Mouse (Mus musculus): ENCODE data around the gene Lrriq4. TPM values are rescaled to one million over a fixed set of nuclear protein-coding genes. Genes with fewer than 3 reads are reported as not detected.
"Not testable (repeated sequence)": the region's sequence is repeated elsewhere in the genome, so short reads cannot be mapped to it uniquely, and the experiment has no call there.

Gene Lrriq4
- total and polyA plus RNA-seq, 3 experiments, result not detected

DNA sequence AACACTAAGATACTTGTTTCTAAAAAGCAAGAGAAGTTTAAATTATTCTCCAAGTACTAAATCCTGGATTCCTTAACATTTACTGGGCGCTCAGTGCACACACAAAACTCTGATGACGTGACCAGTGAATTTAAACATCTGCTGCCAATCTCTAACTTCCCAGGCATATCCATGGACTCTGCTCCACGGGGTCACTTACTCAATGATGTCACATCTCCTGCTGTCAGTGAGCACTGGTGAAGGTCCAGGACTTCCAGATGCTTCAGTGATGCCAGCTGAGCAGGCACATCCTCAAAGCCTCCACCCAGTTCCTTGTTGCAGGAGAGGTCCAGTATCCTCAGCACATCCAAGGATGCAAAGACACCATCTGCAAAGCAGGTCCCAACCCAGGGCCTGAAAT lies 42.9 kb downstream of the Lrriq4 start:
- no peak for DNase-seq

GRCm38 (mm10) chr3:30690976-30691375 lies 46.7 kb downstream of the Lrriq4 start:
- intact Hi-C loops (cut with DNase I), result loop anchor here (10.0 kb wide), 1 partner anchor 164 kb away; the partner anchor contains the start of gene Gpr160
- DNase-seq, result no peak
- WGBS, result 35% methylated on average over 7 of the region's 7 CpGs
- H3K36me3 ChIP-seq (ENCODE audit: control insufficient read depth, insufficient read depth, low read length), result no peaks in the 10 kb centered on the region
- H3K79me2 ChIP-seq (replicated peaks; ENCODE audit: control insufficient read depth, insufficient read depth, low read length), result no peaks in the 10 kb centered on the region
- no peak for TF ChIP-seq CTCF (IDR thresholded peaks at IDR 0.05)
- no peak for TF ChIP-seq POLR2A (IDR thresholded peaks at IDR 0.05; ENCODE audit: insufficient read depth, low read depth, low read length)
- TF ChIP-seq EP300 (IDR thresholded peaks at IDR 0.05; ENCODE audit: insufficient read depth, low read depth, low read length), result no peak
- H3K4me1 ChIP-seq (ENCODE audit: control insufficient read depth, insufficient read depth, low read length), result no peaks in the 10 kb centered on the region
- no peak overlapping the region for H3K4me3 ChIP-seq
- no peak overlapping the region for H3K27ac ChIP-seq
- no peak overlapping the region for H3K9ac ChIP-seq (ENCODE audit: low read depth, low read length)
- H3K27me3 ChIP-seq (ENCODE audit: control insufficient read depth, insufficient read depth, low read length), result no peaks in the 10 kb centered on the region

More for the DNA sequence above, 42.9 kb downstream of the Lrriq4 start:
- intact Hi-C loops (cut with DNase I), result no loop called here
- Histone ChIP-seq H3K27ac (no peak overlapping the region), H3K36me3 (ENCODE audit: control insufficient read depth, insufficient read depth, low read length) (no peaks in the 10 kb centered on the region), H3K27me3 (ENCODE audit: control insufficient read depth, insufficient read depth, low read length) (no peaks in the 10 kb centered on the region), H3K9ac (ENCODE audit: low read depth, low read length) (no peak overlapping the region), H3K79me2 (replicated peaks; ENCODE audit: control insufficient read depth, insufficient read depth, low read length) (no peaks in the 10 kb centered on the region), H3K4me1 (ENCODE audit: control insufficient read depth, insufficient read depth, low read length) (no peaks in the 10 kb centered on the region), H3K4me3 (no peak overlapping the region)
- WGBS, result 58% methylated on average over 3 of the region's 3 CpGs
- no peak for TF ChIP-seq EP300 (IDR thresholded peaks at IDR 0.05; ENCODE audit: insufficient read depth, low read depth, low read length)
- TF ChIP-seq CTCF (IDR thresholded peaks at IDR 0.05), result no peak
- no peak for TF ChIP-seq POLR2A (IDR thresholded peaks at IDR 0.05; ENCODE audit: insufficient read depth, low read depth, low read length)

GRCm38 (mm10) chr3:30695661-30696060 lies 51.4 kb downstream of the Lrriq4 start:
- intact Hi-C loops (cut with DNase I), result loop anchor here (1.0 to 10.0 kb wide), 4 partner anchors 103 to 442 kb away; partner anchors contain the start of gene Gpr160
- DNase-seq, result no peak
- Histone ChIP-seq H3K36me3 (ENCODE audit: control insufficient read depth, insufficient read depth, low read length) (no peaks in the 10 kb centered on the region), H3K27me3 (ENCODE audit: control insufficient read depth, insufficient read depth, low read length) (no peaks in the 10 kb centered on the region), H3K27ac (no peak overlapping the region), H3K4me3 (no peak overlapping the region), H3K4me1 (ENCODE audit: control insufficient read depth, insufficient read depth, low read length) (no peaks in the 10 kb centered on the region), H3K9ac (ENCODE audit: low read depth, low read length) (no peak overlapping the region), H3K79me2 (replicated peaks; ENCODE audit: control insufficient read depth, insufficient read depth, low read length) (no peaks in the 10 kb centered on the region)
- WGBS, result 95% methylated on average over 2 of the region's 2 CpGs
- TF ChIP-seq CTCF (IDR thresholded peaks at IDR 0.05) (no peak), POLR2A (IDR thresholded peaks at IDR 0.05; ENCODE audit: insufficient read depth, low read depth, low read length) (no peak), EP300 (IDR thresholded peaks at IDR 0.05; ENCODE audit: insufficient read depth, low read depth, low read length) (no peak)

- 14% methylated on average over 2 of the region's 2 CpGs for WGBS
Measured at GRCm38 (mm10) chr3:30696346-30696745, 52.0 kb downstream of the Lrriq4 start.

GRCm38 (mm10) chr3:30697891-30698290 lies 53.6 kb downstream of the Lrriq4 start:
- no peak overlapping the region for H3K9ac ChIP-seq (ENCODE audit: low read depth, low read length)
- DNase-seq, result no peak
- TF ChIP-seq CTCF (IDR thresholded peaks at IDR 0.05), result no peak
- TF ChIP-seq POLR2A (IDR thresholded peaks at IDR 0.05; ENCODE audit: insufficient read depth, low read depth, low read length), result no peak
- TF ChIP-seq EP300 (IDR thresholded peaks at IDR 0.05; ENCODE audit: insufficient read depth, low read depth, low read length), result no peak
- no peaks in the 10 kb centered on the region for H3K79me2 ChIP-seq (replicated peaks; ENCODE audit: control insufficient read depth, insufficient read depth, low read length)
- no peaks in the 10 kb centered on the region for H3K36me3 ChIP-seq (ENCODE audit: control insufficient read depth, insufficient read depth, low read length)
- H3K4me1 ChIP-seq (ENCODE audit: control insufficient read depth, insufficient read depth, low read length), result no peaks in the 10 kb centered on the region
- intact Hi-C loops (cut with DNase I), result loop anchor here (5.0 to 10.0 kb wide), 3 partner anchors 106 to 439 kb away; partner anchors contain the start of gene Gpr160
- no peak overlapping the region for H3K27ac ChIP-seq
- no peaks in the 10 kb centered on the region for H3K27me3 ChIP-seq (ENCODE audit: control insufficient read depth, insufficient read depth, low read length)
- 58% methylated on average over 4 of the region's 4 CpGs for WGBS
- no peak overlapping the region for H3K4me3 ChIP-seq

More at GRCm38 (mm10) chr3:30696346-30696745, 52.0 kb downstream of the Lrriq4 start:
- Histone ChIP-seq H3K27ac (no peak overlapping the region), H3K4me3 (no peak overlapping the region), H3K9ac (ENCODE audit: low read depth, low read length) (no peak overlapping the region), H3K36me3 (ENCODE audit: control insufficient read depth, insufficient read depth, low read length) (no peaks in the 10 kb centered on the region), H3K4me1 (ENCODE audit: control insufficient read depth, insufficient read depth, low read length) (no peaks in the 10 kb centered on the region), H3K79me2 (replicated peaks; ENCODE audit: control insufficient read depth, insufficient read depth, low read length) (no peaks in the 10 kb centered on the region), H3K27me3 (ENCODE audit: control insufficient read depth, insufficient read depth, low read length) (no peaks in the 10 kb centered on the region)
- intact Hi-C loops (cut with DNase I), result loop anchor here (1.0 to 10.0 kb wide), 4 partner anchors 104 to 441 kb away; partner anchors contain the start of gene Gpr160
- no peak for TF ChIP-seq POLR2A (IDR thresholded peaks at IDR 0.05; ENCODE audit: insufficient read depth, low read depth, low read length)
- TF ChIP-seq EP300 (IDR thresholded peaks at IDR 0.05; ENCODE audit: insufficient read depth, low read depth, low read length), result 0 out of 2 replicates have a peak, but pooled peaks have one; percentile 31
- TF ChIP-seq CTCF (IDR thresholded peaks at IDR 0.05), result peak; percentile 89
- DNase-seq, result peak; percentile 21 to 47

DNA sequence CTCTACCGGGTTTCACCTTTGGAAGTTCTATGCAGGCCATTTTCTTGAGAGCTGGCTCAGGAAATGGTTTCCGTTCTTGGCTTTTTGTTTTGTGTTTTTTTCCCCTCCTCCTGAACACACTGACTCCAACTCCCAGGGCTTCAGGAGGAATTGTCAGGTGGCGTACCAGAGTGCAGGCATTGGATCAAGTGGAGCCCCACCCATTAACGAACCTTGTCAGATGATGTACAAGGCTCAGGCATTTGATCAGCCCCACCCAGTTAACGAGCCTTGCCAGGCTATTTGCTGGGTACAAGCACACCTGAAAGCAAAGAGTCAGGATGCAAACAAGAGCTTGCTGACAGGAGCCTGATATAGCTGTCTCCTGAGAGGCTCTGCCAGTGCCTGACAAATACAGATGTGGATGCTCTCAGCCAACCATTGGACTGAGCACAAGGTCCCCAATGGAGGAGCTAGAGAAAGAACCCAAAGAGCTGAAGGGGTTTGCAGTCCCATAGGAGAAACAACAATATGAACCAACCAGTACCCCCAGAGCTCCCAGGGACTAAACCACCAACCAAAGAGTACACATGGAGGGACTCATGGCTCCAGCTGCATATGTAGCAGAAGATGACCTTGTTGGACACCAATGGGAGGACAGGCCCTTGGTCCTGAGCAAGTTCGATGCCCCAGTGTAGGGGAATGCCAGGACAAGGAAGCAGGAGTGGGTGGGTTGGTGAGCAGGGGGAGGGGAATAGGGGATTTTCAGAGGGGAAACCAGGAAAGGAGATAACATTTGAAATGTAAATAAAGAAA lies 55.6 kb downstream of the Lrriq4 start, which contains the start of gene Lrrc31:
TSS of gene Lrrc31 (minus strand) at position 133 of the 795 bp plus-strand sequence.
- not testable (repeated sequence) for H3K9ac ChIP-seq (ENCODE audit: low read depth, low read length); H3K27ac ChIP-seq; H3K36me3 ChIP-seq (ENCODE audit: control insufficient read depth, insufficient read depth, low read length); H3K79me2 ChIP-seq (replicated peaks; ENCODE audit: control insufficient read depth, insufficient read depth, low read length); H3K27me3 ChIP-seq (ENCODE audit: control insufficient read depth, insufficient read depth, low read length); DNase-seq; H3K4me1 ChIP-seq (ENCODE audit: control insufficient read depth, insufficient read depth, low read length); H3K4me3 ChIP-seq
- WGBS, result 74% methylated on average over 6 of the region's 6 CpGs
- intact Hi-C loops (cut with DNase I), result loop anchor here (5.0 to 10.0 kb wide), 3 partner anchors 108 to 437 kb away; partner anchors contain the start of gene Gpr160
